Mouse (Mus musculus) embryonic facial prominence, embryonic 11.5 days (tissue): ENCODE results near the gene Uvrag. TPM values are rescaled to one million over a fixed set of nuclear protein-coding genes. Genes with fewer than 3 reads are reported as not detected.

Experiments used
- ATAC-seq: fragments of 200-750 bp; cut with Nextera tagmentation; replicated peaks from 2 replicates; pipeline ENCODE4 v1.8.0; 2017; ENCODE audit warnings: low read depth; ENCODE audit not compliant: insufficient number of reproducible peaks, low FRiP score, low TSS enrichment
- DNase-seq: peaks from one replicate; pipeline ENCODE4 v3.0.0-alpha.2; 2015; ENCODE audit warnings: low spot score
- H3K27ac ChIP-seq: fragments of 300-500 bp; sonication (generic); replicated peaks from 2 replicates; pipeline ENCODE4 v1.5.1; 2014; ENCODE audit warnings: mild to moderate bottlenecking, low read depth, low read length, control low read depth
- H3K27me3 ChIP-seq: fragments of 300-500 bp; sonication (generic); 2 replicates; pipeline ENCODE4 v1.6.1; 2014; ENCODE audit warnings: mild to moderate bottlenecking, low read length, moderate library complexity, mixed read lengths; ENCODE audit not compliant: control insufficient read depth, insufficient read depth
- H3K36me3 ChIP-seq: fragments of 300-500 bp; sonication (generic); replicated peaks from 2 replicates; pipeline ENCODE4 v1.6.1; 2014; ENCODE audit warnings: low read depth, mild to moderate bottlenecking, low read length, moderate library complexity, mixed read lengths; ENCODE audit not compliant: control insufficient read depth, insufficient read depth
- H3K4me1 ChIP-seq: fragments of 300-500 bp; sonication (generic); 2 replicates; pipeline ENCODE4 v1.6.1; 2014; ENCODE audit warnings: low read length, mixed read lengths; ENCODE audit not compliant: control insufficient read depth, insufficient read depth
- H3K4me2 ChIP-seq: fragments of 300-500 bp; sonication (generic); 2 replicates; pipeline ENCODE4 v1.6.1; 2014; ENCODE audit warnings: low read depth, mild to moderate bottlenecking, control low read depth, low read length, moderate library complexity
- H3K4me3 ChIP-seq: fragments of 300-500 bp; sonication (generic); 2 replicates; pipeline ENCODE4 v1.5.1; 2014; ENCODE audit warnings: low read depth, low read length, control low read depth
- H3K9ac ChIP-seq: fragments of 300-500 bp; sonication (generic); replicated peaks from 2 replicates; pipeline ENCODE4 v1.6.1; 2014; ENCODE audit warnings: mild to moderate bottlenecking, control low read depth, low read length
- H3K9me3 ChIP-seq: fragments of 300-500 bp; sonication (generic); replicated peaks from 2 replicates; pipeline ENCODE4 v1.6.1; 2016; ENCODE audit warnings: mild to moderate bottlenecking, low read length, inconsistent platforms, mixed read lengths; ENCODE audit not compliant: control insufficient read depth
- WGBS: fragments of 180-500 bp; shearing (Covaris S2); extraction: QIAGEN DNeasy Blood & Tissue Kit; methylation state at CpG from one replicate; pipeline ENCODE4 v1.1.7; 2014; 5-methylcytosine and 5-hydroxymethylcytosine counted together
- polyA plus RNA-seq: library from polyadenylated mRNA; unstranded; fragments of >200 nt; fragmentation: Nextera tagmentation; extraction: Ambion mirVana; gene quantifications from 2 replicates; pipeline ENCODE4 v1.2.1, GENCODE M21; 2014

Gene Uvrag
- polyA plus RNA-seq, 1 experiment from 2014 or later = 15.5 TPM

DNA sequence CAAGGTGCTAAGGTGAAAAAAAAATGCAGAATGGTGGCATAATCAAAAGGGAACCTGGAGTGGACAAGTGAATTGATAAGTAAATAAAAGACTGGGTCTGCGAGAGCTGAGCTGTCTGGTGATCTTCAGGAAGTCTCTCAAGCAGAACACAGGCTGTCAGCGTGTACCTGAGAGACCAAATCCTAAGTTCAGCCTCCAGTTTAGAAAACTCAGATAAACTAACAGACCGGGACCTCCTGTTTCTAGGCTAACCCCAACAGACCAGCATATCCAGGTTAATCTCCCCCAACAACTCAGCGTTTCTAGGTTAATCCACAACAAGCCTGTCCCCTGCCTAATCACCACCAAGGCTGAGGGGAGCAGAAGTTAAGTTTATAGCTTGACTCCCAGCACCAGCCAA, 87.3 kb downstream of the Uvrag start:
- WGBS = 81% methylated on average over 4 of the region's 4 CpGs
- Histone ChIP-seq H3K27ac (no peak overlapping the region), H3K27me3 (no peaks in the 10 kb centered on the region), H3K4me2 (no peak overlapping the region), H3K4me3 (no peak overlapping the region), H3K9me3 (no peaks in the 10 kb centered on the region), H3K36me3 (no peaks in the 10 kb centered on the region), H3K4me1 (no peaks in the 10 kb centered on the region; the same call in 1 of the 2 replicates), H3K9ac (no peak overlapping the region)
- ATAC-seq = no peak
- no peak for DNase-seq

DNA sequence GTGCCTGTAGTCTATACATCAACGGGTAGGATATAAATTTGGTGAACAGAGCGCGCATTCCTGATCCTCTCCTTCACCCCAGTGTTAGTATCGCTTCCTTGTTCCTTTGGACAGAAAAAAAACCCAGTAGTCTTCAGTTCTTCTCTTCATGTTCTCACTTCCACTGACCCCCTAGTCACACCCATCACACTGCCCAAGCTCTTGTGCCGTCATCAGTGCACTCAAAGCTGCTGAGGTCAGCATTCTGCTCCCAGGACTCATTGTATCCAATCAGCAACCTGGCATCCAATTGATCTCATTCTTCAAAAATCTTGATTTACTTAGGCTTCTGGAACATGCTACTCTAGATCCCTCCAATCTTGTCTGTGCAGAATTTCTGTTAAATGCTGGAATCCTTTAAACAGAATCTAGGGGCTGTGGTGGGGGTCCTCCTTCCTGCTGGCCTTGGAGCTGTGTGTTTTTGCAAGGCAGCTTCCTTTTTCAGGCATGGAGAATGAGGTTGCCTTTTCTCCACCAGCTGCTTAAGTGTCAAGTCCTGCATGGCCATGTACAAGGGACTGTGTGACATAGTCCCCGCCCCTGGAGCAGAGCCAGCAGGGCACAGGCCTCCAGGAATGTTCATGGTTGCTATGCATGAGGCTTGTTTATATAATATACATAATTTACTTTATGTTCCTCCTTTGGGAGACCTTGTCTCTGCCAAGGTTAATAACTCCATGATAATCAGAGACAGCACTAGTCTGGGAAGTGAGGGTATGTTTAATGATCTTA, 88.3 kb downstream of the Uvrag start:
- no peak overlapping the region for H3K9ac ChIP-seq
- H3K36me3 ChIP-seq = no peaks in the 10 kb centered on the region
- H3K4me1 ChIP-seq = no peaks in the 10 kb centered on the region; the same call in 1 of the 2 replicates
- H3K27me3 ChIP-seq = no peaks in the 10 kb centered on the region
- H3K27ac ChIP-seq = no peak overlapping the region
- no peak overlapping the region for H3K4me3 ChIP-seq
- no peak for DNase-seq
- no peak for ATAC-seq
- H3K9me3 ChIP-seq = no peaks in the 10 kb centered on the region
- WGBS = 90% methylated on average over 6 of the region's 6 CpGs
- H3K4me2 ChIP-seq = no peak overlapping the region

GRCm38 (mm10) chr7:99050882-99051281, 90.1 kb downstream of the Uvrag start:
- 81% methylated on average over 1 of the region's 1 CpGs for WGBS
- no peak overlapping the region for H3K4me3 ChIP-seq
- DNase-seq (no peak), ATAC-seq (no peak)
- no peaks in the 10 kb centered on the region for H3K27me3 ChIP-seq
- H3K36me3 ChIP-seq = no peaks in the 10 kb centered on the region
- H3K9me3 ChIP-seq = no peaks in the 10 kb centered on the region
- no peak overlapping the region for H3K27ac ChIP-seq
- no peaks in the 10 kb centered on the region; the same call in 1 of the 2 replicates for H3K4me1 ChIP-seq
- no peak overlapping the region for H3K9ac ChIP-seq
- no peak overlapping the region for H3K4me2 ChIP-seq

DNA sequence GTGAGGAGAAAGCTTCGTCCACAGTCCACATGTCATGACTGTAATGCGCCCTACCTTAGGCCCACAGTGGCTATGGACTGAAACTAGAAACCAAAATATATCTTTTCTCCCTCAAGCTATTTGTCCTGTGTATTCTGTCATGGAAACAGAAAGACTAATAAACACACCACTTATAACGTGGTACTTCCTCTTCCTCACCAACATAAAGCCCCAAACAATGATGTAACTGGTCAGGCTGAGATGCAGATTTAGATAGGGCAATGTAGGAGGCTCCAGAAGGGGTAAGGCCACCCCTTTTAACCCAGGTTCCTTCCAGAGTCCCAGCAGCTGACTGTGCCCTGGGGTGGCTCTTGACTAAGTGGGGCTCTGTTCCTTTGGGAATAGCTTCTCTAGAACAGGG, 91.0 kb downstream of the Uvrag start:
- no peak overlapping the region for H3K9ac ChIP-seq
- ATAC-seq = no peak
- H3K4me1 ChIP-seq = no peaks in the 10 kb centered on the region; the same call in 1 of the 2 replicates
- WGBS = 79% methylated on average over 3 of the region's 3 CpGs
- H3K27ac ChIP-seq = no peak overlapping the region
- no peaks in the 10 kb centered on the region for H3K36me3 ChIP-seq
- no peaks in the 10 kb centered on the region for H3K27me3 ChIP-seq
- H3K9me3 ChIP-seq = no peaks in the 10 kb centered on the region
- no peak overlapping the region for H3K4me2 ChIP-seq
- no peak for DNase-seq
- no peak overlapping the region for H3K4me3 ChIP-seq

DNA sequence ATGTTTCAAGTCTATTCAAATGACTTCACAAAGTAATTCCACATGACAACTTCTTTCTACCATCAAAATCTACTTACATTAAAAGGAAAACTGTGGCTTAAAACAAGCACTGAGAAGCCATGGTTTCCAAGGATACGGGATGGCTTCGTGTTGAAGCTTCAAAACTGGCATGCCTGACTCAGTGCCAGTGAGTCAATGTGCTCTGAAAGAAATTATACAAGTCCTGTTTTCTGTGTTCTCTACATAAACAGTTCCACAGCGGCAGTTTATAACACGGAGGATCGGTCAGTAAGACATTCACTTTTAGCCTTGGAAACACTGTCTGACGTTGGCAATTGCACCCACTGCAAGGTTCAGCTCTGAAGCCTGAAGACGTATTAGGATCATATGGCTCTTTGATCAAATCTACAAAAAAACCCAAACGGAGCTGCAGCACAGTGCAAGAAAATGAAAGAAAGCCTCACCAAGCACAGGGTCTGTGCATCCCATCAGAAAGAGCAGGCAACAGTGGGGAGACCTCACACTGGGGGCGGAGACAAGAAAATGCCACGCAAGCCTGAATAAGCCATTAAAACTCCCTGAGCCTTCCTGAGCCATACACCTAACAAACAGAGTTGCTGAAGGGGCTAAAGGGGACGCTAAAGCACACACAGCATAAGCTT, 94.3 kb downstream of the Uvrag start:
- no peaks in the 10 kb centered on the region; the same call in 1 of the 2 replicates for H3K4me1 ChIP-seq
- H3K9me3 ChIP-seq = no peaks in the 10 kb centered on the region
- no peaks in the 10 kb centered on the region for H3K27me3 ChIP-seq
- no peak overlapping the region for H3K9ac ChIP-seq
- WGBS = 73% methylated on average over 11 of the region's 11 CpGs
- no peak overlapping the region for H3K4me3 ChIP-seq
- DNase-seq (no peak), ATAC-seq (no peak)
- H3K36me3 ChIP-seq = no peaks in the 10 kb centered on the region
- H3K27ac ChIP-seq = no peak overlapping the region
- H3K4me2 ChIP-seq = no peak overlapping the region

DNA sequence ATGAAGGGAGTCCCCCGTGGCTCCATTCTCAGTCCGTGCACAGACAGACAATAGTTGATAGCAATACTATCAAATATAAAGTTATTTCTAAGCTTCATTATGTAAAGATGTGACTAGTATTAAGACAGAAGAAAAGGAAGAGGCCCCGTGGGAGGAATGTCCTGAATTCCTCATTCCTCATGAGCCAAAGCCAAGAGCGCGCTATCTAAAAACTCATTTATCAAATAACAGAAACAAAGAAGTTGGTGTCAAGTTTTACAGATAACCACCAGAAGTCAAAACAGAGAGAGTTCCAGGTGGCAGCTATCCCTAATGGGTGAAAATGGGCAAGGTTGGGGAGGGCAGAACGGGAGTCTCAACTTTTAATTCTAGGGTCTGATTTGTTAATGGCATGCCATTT, 95.4 kb downstream of the Uvrag start:
- 80% methylated on average over 6 of the region's 6 CpGs for WGBS

GRCm38 (mm10) chr7:99043923-99044322, 97.0 kb downstream of the Uvrag start:
- ATAC-seq = no peak
- H3K9me3 ChIP-seq = no peaks in the 10 kb centered on the region
- H3K4me3 ChIP-seq = no peak overlapping the region
- H3K36me3 ChIP-seq = no peaks in the 10 kb centered on the region
- WGBS = 81% methylated on average over 7 of the region's 7 CpGs
- H3K27ac ChIP-seq = no peak overlapping the region
- H3K9ac ChIP-seq = no peak overlapping the region
- H3K27me3 ChIP-seq = no peaks in the 10 kb centered on the region
- no peaks in the 10 kb centered on the region for H3K4me1 ChIP-seq
- no peak overlapping the region for H3K4me2 ChIP-seq
- no peak for DNase-seq

More for the DNA sequence above, 95.4 kb downstream of the Uvrag start:
- no peak for ATAC-seq
- Histone ChIP-seq H3K4me3 (no peak overlapping the region), H3K9ac (no peak overlapping the region), H3K27ac (no peak overlapping the region), H3K27me3 (no peaks in the 10 kb centered on the region), H3K4me2 (no peak overlapping the region), H3K4me1 (no peaks in the 10 kb centered on the region), H3K36me3 (no peaks in the 10 kb centered on the region), H3K9me3 (no peaks in the 10 kb centered on the region)
- no peak for DNase-seq

DNA sequence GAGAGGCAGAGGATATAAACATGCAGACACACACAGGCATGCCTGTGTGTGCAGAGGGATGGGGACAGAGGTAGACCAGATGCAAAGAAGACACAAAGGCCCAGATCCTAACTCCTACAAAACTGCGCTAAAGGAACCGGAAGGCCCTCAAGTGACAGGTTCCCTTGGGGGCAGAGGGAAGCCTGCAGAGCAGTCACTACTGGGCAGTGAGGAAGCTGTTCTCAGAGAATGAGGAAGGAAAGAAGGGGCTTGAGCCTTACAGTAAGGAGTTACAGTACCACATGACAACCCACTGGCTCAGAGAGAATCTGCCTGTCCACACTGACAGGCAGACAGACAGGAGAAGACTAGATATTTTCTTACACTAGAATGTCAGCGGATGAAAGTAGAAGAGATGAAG, 97.6 kb downstream of the Uvrag start:
- ATAC-seq = no peak
- no peak overlapping the region for H3K4me2 ChIP-seq
- no peak overlapping the region for H3K9ac ChIP-seq
- no peaks in the 10 kb centered on the region for H3K36me3 ChIP-seq
- WGBS = 94% methylated on average over 3 of the region's 3 CpGs
- no peaks in the 10 kb centered on the region for H3K4me1 ChIP-seq
- no peak for DNase-seq
- no peak overlapping the region for H3K4me3 ChIP-seq
- H3K9me3 ChIP-seq = no peaks in the 10 kb centered on the region
- no peaks in the 10 kb centered on the region for H3K27me3 ChIP-seq
- H3K27ac ChIP-seq = no peak overlapping the region
